Mouse (Mus musculus): ENCODE results near the gene Chmp3.

DNA sequence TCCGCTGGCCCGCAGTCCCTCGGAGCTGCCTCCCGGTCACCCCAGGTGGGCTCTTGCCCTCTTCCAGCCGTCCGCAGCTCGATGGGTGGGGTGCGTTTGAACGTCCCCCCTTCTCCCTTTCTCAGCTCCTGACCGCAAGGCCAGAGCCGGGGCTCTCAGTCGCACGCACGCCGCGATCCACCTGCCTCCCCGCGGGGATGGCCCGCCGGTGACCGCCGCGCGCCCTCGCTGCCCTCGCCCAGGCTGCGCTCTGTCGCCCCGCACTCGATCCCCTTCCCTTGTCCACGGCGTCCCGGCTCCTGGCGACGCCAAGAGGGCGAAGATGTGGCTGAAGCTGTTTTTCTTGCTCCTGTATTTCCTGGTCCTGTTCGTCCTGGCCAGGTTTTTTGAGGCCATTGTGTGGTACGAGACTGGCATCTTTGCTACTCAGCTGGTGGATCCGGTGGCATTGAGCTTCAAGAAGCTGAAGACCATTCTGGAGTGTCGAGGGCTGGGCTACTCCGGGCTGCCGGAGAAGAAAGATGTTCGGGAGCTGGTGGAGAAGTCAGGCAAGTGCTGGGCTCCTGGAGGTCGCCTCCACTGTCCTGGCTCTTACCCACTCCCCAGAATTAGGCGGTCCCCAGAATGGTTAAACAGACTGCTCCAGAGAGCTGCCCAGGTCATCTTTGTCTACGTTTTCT, 49.1 kb upstream of the Chmp3 start:
- no peak for TF ChIP-seq CTCF (IDR thresholded peaks at IDR 0.05; ENCODE audit: low read depth)
- no peak for TF ChIP-seq EP300 (IDR thresholded peaks at IDR 0.05; ENCODE audit: low read depth)
